ENCODE assay signal across 9 mouse cellular contexts in genomic region chr6:125546474-125546873, GRCm38 (mm10). TPM values are rescaled to one million over a fixed set of nuclear protein-coding genes. Genes with fewer than 3 reads are reported as not detected.
DNase-seq lines count a peak whose midpoint lies in the region; ATAC-seq and TF ChIP-seq lines count a peak whose summit lies in the region.
"Had no signal": no experiment of that assay in that cellular context is flagged by ENCODE, and none has a peak within 500 bp of the region (broad histone marks: within the 10 kb centered on the region; RNA-seq: fewer than 3 reads in every experiment).

TSS of gene Vwf (plus strand) at chr6:125546774.

- no peaks in the 10 kb centered on the region for H3K9me3 ChIP-seq in heart, embryonic 12.5 days (replicated peaks)
- H3K9me3 ChIP-seq: embryonic facial prominence, embryonic 12.5 days had no signal

- no peaks in the 10 kb centered on the region for H3K36me3 ChIP-seq in heart, embryonic 12.5 days
- H3K36me3 ChIP-seq: embryonic facial prominence, embryonic 12.5 days had no signal

- H3K4me1 ChIP-seq in lung, adult 2 months (ENCODE audit: control insufficient read depth, insufficient read depth, low read length): no peaks in the 10 kb centered on the region
- peaks cover 3% of the 10 kb centered on the region for H3K4me1 ChIP-seq in heart, embryonic 12.5 days (replicated peaks)
- H3K4me1 ChIP-seq: embryonic facial prominence, embryonic 12.5 days had no signal

- intact Hi-C loops in left cerebral cortex, postnatal 10 days (cut with DNase I): no loop called here

- no peak within 1 kb of the TSS for H3K4me3 ChIP-seq in lung, adult 2 months (replicated peaks; ENCODE audit: extremely low read depth, low read depth, low read length)
- H3K4me3 ChIP-seq in heart, embryonic 12.5 days: no peak within 1 kb of the TSS
- H3K4me3 ChIP-seq: embryonic facial prominence, embryonic 12.5 days had no signal

- H3K27me3 ChIP-seq in heart, embryonic 12.5 days (replicated peaks): no peaks in the 10 kb centered on the region; the same call in 1 of the 2 replicates
- H3K27me3 ChIP-seq: embryonic facial prominence, embryonic 12.5 days had no signal

- no peak for ATAC-seq in heart, embryonic 12.5 days (ENCODE audit: insufficient number of reproducible peaks, low FRiP score)

- H3K27ac ChIP-seq in heart, embryonic 12.5 days (ENCODE audit: poor library complexity, severe bottlenecking): no peak within 1 kb of the TSS
- H3K27ac ChIP-seq: embryonic facial prominence, embryonic 12.5 days; liver, embryonic 14.5 days had no signal

- H3K4me2 ChIP-seq in heart, embryonic 12.5 days: no peak within 1 kb of the TSS
- H3K4me2 ChIP-seq: embryonic facial prominence, embryonic 12.5 days had no signal

- no peak within 1 kb of the TSS for H3K9ac ChIP-seq in heart, embryonic 12.5 days
- H3K9ac ChIP-seq: embryonic facial prominence, embryonic 12.5 days; liver, embryonic 14.5 days had no signal

- no peak for TF ChIP-seq POLR2A in lung, adult 2 months (IDR thresholded peaks at IDR 0.05; ENCODE audit: borderline replicate concordance, extremely low read depth, low read depth, low read length)

- TF ChIP-seq CTCF in lung, adult 2 months (IDR thresholded peaks at IDR 0.05; ENCODE audit: insufficient read depth, low read length): no peak

- no peak for DNase-seq in lung, adult 2 months
- DNase-seq in lung, postnatal 14 days: no peak
- DNase-seq in gastrocnemius, adult 8-10 months (ENCODE audit: low spot score in 2 of 2): no peak
- DNase-seq in left cerebral cortex, postnatal 10 days (ENCODE audit: extremely low spot score in 1 of 2, low spot score in 2 of 2): no peak
- no peak for DNase-seq in urinary bladder, adult 18-20 months (ENCODE audit: low spot score in 2 of 2)
- DNase-seq in kidney, postnatal 4 days: no peak

- 89% methylated on average over 6 of the region's 6 CpGs for WGBS in lung, adult 2 months
- WGBS in heart, embryonic 12.5 days: 81% methylated on average over 6 of the region's 6 CpGs

RNA-seq across cellular contexts. Expression of gene Vwf, which starts in this region (rescaled TPM):
- 421 and 464 TPM in 2 replicates for polyA plus RNA-seq in lung, adult 2 months (2012; rRNA removed)
- 10 to 100 TPM; 13.4 to 20.8 (median 15.4) TPM for total RNA-seq in gastrocnemius, adult 8-10 months (2022)
- 19.8 and 21.4 TPM in 2 replicates for polyA plus RNA-seq in heart, embryonic 12.5 days (2016; fragmentation: Nextera tagmentation; extraction: Ambion mirVana)
- 10 to 100 TPM; 23.4 to 28.2 TPM for total RNA-seq in left cerebral cortex, postnatal 10 days (2021)

Comparison
In these comparisons a context has a peak if more than half of its experiments do, and no peak if none do; other contexts are left out.
1. RNA of gene Vwf (polyA plus RNA-seq): 421 to 464 TPM in lung, adult 2 months; 19.8 to 21.4 TPM in heart, embryonic 12.5 days; every median in the first group is over 10 times any median in the second.